Mouse (Mus musculus) heart, postnatal 0 days (tissue): ENCODE data around the gene Frmd6.

Experiments
- CTCF ChIP-seq: IDR thresholded peaks from 2 replicates; pipeline ENCODE4 v1.5.1; 2016; ENCODE audit warnings: antibody characterized with exemption, control low read depth, low read depth
- EP300 ChIP-seq: IDR thresholded peaks from 2 replicates; pipeline ENCODE4 v1.6.1; 2016; ENCODE audit warnings: antibody characterized with exemption, low read depth

DNA sequence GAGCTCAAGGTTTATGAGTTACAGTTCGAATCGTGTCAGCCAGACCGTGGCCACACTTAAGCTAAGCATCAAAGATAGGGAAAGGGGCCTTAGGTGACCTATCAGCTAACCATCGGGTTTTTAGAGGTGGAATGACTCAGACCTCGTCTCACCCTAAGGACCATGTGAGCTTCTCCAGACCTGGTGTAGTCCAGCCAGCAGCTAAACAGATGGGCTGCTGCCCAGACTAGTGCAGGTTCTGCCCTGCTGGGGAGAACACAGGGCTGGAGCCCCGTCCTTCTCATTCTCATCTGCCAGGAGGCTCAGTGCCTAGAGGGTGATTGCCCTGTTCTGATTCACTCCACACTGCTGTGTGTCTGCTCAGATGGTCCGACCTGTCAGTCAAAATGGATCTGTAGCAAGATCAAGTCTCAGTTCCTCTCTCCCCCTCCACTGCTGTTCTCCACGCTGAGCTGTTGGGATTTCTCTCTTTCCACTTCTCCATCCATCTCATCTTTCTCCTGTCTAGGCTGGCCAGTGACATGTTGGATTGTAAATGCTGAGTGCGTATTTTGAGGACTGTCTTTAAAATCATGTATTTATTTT is 5.8 kb downstream of the Frmd6 start:
- TF ChIP-seq EP300 (no peak), CTCF (no peak)
